Mouse (Mus musculus): ENCODE results near the gene Bst2. TPM values are rescaled to one million over a fixed set of nuclear protein-coding genes. Genes with fewer than 3 reads are reported as not detected.

The Bst2 gene
- polyA plus RNA-seq, 1 experiment, result 345 TPM

- no peak overlapping the region for H3K4me3 ChIP-seq (replicated peaks)
- peaks cover 69% of the 10 kb centered on the region for H3K27me3 ChIP-seq (replicated peaks)
- TF ChIP-seq GATA1 (IDR thresholded peaks at IDR 0.05; ENCODE audit: borderline replicate concordance, low read length) (no peak), FLI1 (IDR thresholded peaks at IDR 0.05; ENCODE audit: low read length) (no peak)
- H3K9me3 ChIP-seq, result no peaks in the 10 kb centered on the region
- H3K36me3 ChIP-seq (replicated peaks; ENCODE audit: low read length), result no peaks in the 10 kb centered on the region
- H3K4me1 ChIP-seq, result peaks cover 53% of the 10 kb centered on the region
Measured at GRCm38 (mm10) chr8:71505979-71506378, 31.3 kb downstream of the Bst2 start.

- no peaks in the 10 kb centered on the region for H3K36me3 ChIP-seq (replicated peaks; ENCODE audit: low read length)
- H3K4me3 ChIP-seq (replicated peaks), result no peak overlapping the region
- H3K9me3 ChIP-seq, result no peaks in the 10 kb centered on the region
- H3K4me1 ChIP-seq, result peaks cover 57% of the 10 kb centered on the region
- TF ChIP-seq FLI1 (IDR thresholded peaks at IDR 0.05; ENCODE audit: low read length) (no peak), GATA1 (IDR thresholded peaks at IDR 0.05; ENCODE audit: borderline replicate concordance, low read length) (no peak)
- H3K27me3 ChIP-seq (replicated peaks), result peaks cover 65% of the 10 kb centered on the region
Measured at GRCm38 (mm10) chr8:71505326-71505725, 31.9 kb downstream of the Bst2 start.

GRCm38 (mm10) chr8:71504349-71504748 is 32.9 kb downstream of the Bst2 start:
- Histone ChIP-seq H3K9me3 (no peaks in the 10 kb centered on the region), H3K4me3 (replicated peaks) (no peak overlapping the region), H3K4me1 (peaks cover 56% of the 10 kb centered on the region), H3K27me3 (replicated peaks) (peaks cover 55% of the 10 kb centered on the region), H3K36me3 (replicated peaks; ENCODE audit: low read length) (no peaks in the 10 kb centered on the region)
- TF ChIP-seq FLI1 (IDR thresholded peaks at IDR 0.05; ENCODE audit: low read length) (no peak), GATA1 (IDR thresholded peaks at IDR 0.05; ENCODE audit: borderline replicate concordance, low read length) (no peak)

- Histone ChIP-seq H3K27me3 (replicated peaks) (peaks cover 6% of the 10 kb centered on the region), H3K4me1 (peaks cover 64% of the 10 kb centered on the region), H3K9me3 (no peaks in the 10 kb centered on the region), H3K36me3 (replicated peaks; ENCODE audit: low read length) (peaks cover 21% of the 10 kb centered on the region), H3K4me3 (replicated peaks) (no peak overlapping the region)
- TF ChIP-seq GATA1 (IDR thresholded peaks at IDR 0.05; ENCODE audit: borderline replicate concordance, low read length) (no peak), FLI1 (IDR thresholded peaks at IDR 0.05; ENCODE audit: low read length) (no peak)
Measured at GRCm38 (mm10) chr8:71498816-71499690, 38.2 kb downstream of the Bst2 start.

- TF ChIP-seq GATA1 (IDR thresholded peaks at IDR 0.05; ENCODE audit: borderline replicate concordance, low read length) (no peak), FLI1 (IDR thresholded peaks at IDR 0.05; ENCODE audit: low read length) (no peak)
- Histone ChIP-seq H3K4me3 (replicated peaks) (no peak overlapping the region), H3K36me3 (replicated peaks; ENCODE audit: low read length) (peaks cover 27% of the 10 kb centered on the region), H3K4me1 (peaks cover 63% of the 10 kb centered on the region), H3K9me3 (no peaks in the 10 kb centered on the region), H3K27me3 (replicated peaks) (peaks cover 5% of the 10 kb centered on the region)
Measured at GRCm38 (mm10) chr8:71497881-71498501, 39.3 kb downstream of the Bst2 start.

GRCm38 (mm10) chr8:71497077-71497645 is 40.1 kb downstream of the Bst2 start:
- TF ChIP-seq FLI1 (IDR thresholded peaks at IDR 0.05; ENCODE audit: low read length) (no peak), GATA1 (IDR thresholded peaks at IDR 0.05; ENCODE audit: borderline replicate concordance, low read length) (no peak)
- peaks cover 35% of the 10 kb centered on the region for H3K36me3 ChIP-seq (replicated peaks; ENCODE audit: low read length)
- H3K9me3 ChIP-seq, result no peaks in the 10 kb centered on the region
- peaks cover 58% of the 10 kb centered on the region for H3K4me1 ChIP-seq
- peaks cover under 1% of the 10 kb centered on the region for H3K27me3 ChIP-seq (replicated peaks)
- no peak overlapping the region for H3K4me3 ChIP-seq (replicated peaks)

- H3K36me3 ChIP-seq (replicated peaks; ENCODE audit: low read length), result peaks cover 42% of the 10 kb centered on the region
- TF ChIP-seq GATA1 (IDR thresholded peaks at IDR 0.05; ENCODE audit: borderline replicate concordance, low read length) (no peak), FLI1 (IDR thresholded peaks at IDR 0.05; ENCODE audit: low read length) (no peak)
- H3K9me3 ChIP-seq, result no peaks in the 10 kb centered on the region
- H3K4me3 ChIP-seq (replicated peaks), result no peak overlapping the region
- peaks cover 57% of the 10 kb centered on the region for H3K4me1 ChIP-seq
- no peaks in the 10 kb centered on the region for H3K27me3 ChIP-seq (replicated peaks)
Measured at GRCm38 (mm10) chr8:71496481-71496880, 40.8 kb downstream of the Bst2 start.

GRCm38 (mm10) chr8:71495811-71496210 is 41.4 kb downstream of the Bst2 start:
- Histone ChIP-seq H3K4me1 (peaks cover 54% of the 10 kb centered on the region), H3K36me3 (replicated peaks; ENCODE audit: low read length) (peaks cover 48% of the 10 kb centered on the region), H3K4me3 (replicated peaks) (no peak overlapping the region), H3K27me3 (replicated peaks) (no peaks in the 10 kb centered on the region), H3K9me3 (no peaks in the 10 kb centered on the region)
- TF ChIP-seq FLI1 (IDR thresholded peaks at IDR 0.05; ENCODE audit: low read length), result no peak
- TF ChIP-seq GATA1 (IDR thresholded peaks at IDR 0.05; ENCODE audit: borderline replicate concordance, low read length), result no peak

- Histone ChIP-seq H3K4me1 (peaks cover 51% of the 10 kb centered on the region), H3K36me3 (replicated peaks; ENCODE audit: low read length) (peaks cover 56% of the 10 kb centered on the region), H3K9me3 (no peaks in the 10 kb centered on the region), H3K4me3 (replicated peaks) (no peak overlapping the region), H3K27me3 (replicated peaks) (no peaks in the 10 kb centered on the region)
- TF ChIP-seq FLI1 (IDR thresholded peaks at IDR 0.05; ENCODE audit: low read length), result no peak
- no peak for TF ChIP-seq GATA1 (IDR thresholded peaks at IDR 0.05; ENCODE audit: borderline replicate concordance, low read length)
Measured at GRCm38 (mm10) chr8:71495039-71495438, 42.2 kb downstream of the Bst2 start.

GRCm38 (mm10) chr8:71488454-71488853 is 48.8 kb downstream of the Bst2 start:
- no peaks in the 10 kb centered on the region for H3K9me3 ChIP-seq
- TF ChIP-seq GATA1 (IDR thresholded peaks at IDR 0.05; ENCODE audit: borderline replicate concordance, low read length) (no peak), FLI1 (IDR thresholded peaks at IDR 0.05; ENCODE audit: low read length) (no peak)
- peaks cover 13% of the 10 kb centered on the region for H3K27me3 ChIP-seq (replicated peaks)
- peaks cover 37% of the 10 kb centered on the region for H3K36me3 ChIP-seq (replicated peaks; ENCODE audit: low read length)
- peak overlapping the region; percentile 93 for H3K4me3 ChIP-seq (replicated peaks)
- peaks cover 55% of the 10 kb centered on the region for H3K4me1 ChIP-seq

Measured in megakaryocyte, embryonic 14.5 days (primary cell).